Mouse (Mus musculus) midbrain, embryonic 15.5 days (tissue): ENCODE data around the gene Dtl. TPM values are rescaled to one million over a fixed set of nuclear protein-coding genes. Genes with fewer than 3 reads are reported as not detected.
"Not testable (repeated sequence)": the region's sequence is repeated elsewhere in the genome, so short reads cannot be mapped to it uniquely, and the experiment has no call there.

Source experiments
- ATAC-seq: fragments of 200-750 bp; cut with Nextera tagmentation; replicated peaks from 2 replicates; pipeline ENCODE4 v1.8.0; 2017; ENCODE audit warnings: moderate TSS enrichment
- H3K27ac ChIP-seq: fragments of 300-500 bp; sonication (generic); 2 replicates; pipeline ENCODE4 v1.5.1; 2015; ENCODE audit warnings: mild to moderate bottlenecking, inconsistent platforms
- H3K27me3 ChIP-seq: fragments of 300-500 bp; sonication (generic); replicated peaks from 2 replicates; pipeline ENCODE4 v1.6.1; 2015; ENCODE audit warnings: inconsistent platforms
- H3K36me3 ChIP-seq: fragments of 300-500 bp; sonication (generic); replicated peaks from 2 replicates; pipeline ENCODE4 v1.6.1; 2015; ENCODE audit warnings: inconsistent platforms
- H3K4me1 ChIP-seq: fragments of 300-500 bp; sonication (generic); 2 replicates; pipeline ENCODE4 v1.6.1; 2015; ENCODE audit warnings: inconsistent platforms
- H3K4me2 ChIP-seq: fragments of 300-500 bp; sonication (generic); 2 replicates; pipeline ENCODE4 v1.6.1; 2015; ENCODE audit warnings: inconsistent platforms, mild to moderate bottlenecking, moderate library complexity
- H3K4me3 ChIP-seq: fragments of 300-500 bp; sonication (generic); 2 replicates; pipeline ENCODE4 v1.5.1; 2015; ENCODE audit warnings: mild to moderate bottlenecking, inconsistent platforms
- H3K9ac ChIP-seq: fragments of 300-500 bp; sonication (generic); 2 replicates; pipeline ENCODE4 v1.6.1; 2015; ENCODE audit warnings: mild to moderate bottlenecking, inconsistent platforms
- H3K9me3 ChIP-seq: fragments of 300-500 bp; sonication (generic); 2 replicates; pipeline ENCODE4 v1.6.1; 2016; ENCODE audit warnings: inconsistent platforms
- WGBS: fragments of 180-500 bp; shearing (Covaris S2); methylation state at CpG from one replicate; pipeline ENCODE4 v1.1.7; 2015; ENCODE audit warnings: mixed read lengths; 5-methylcytosine and 5-hydroxymethylcytosine counted together
- polyA plus RNA-seq: library from polyadenylated mRNA; unstranded; fragments of >200 nt; fragmentation: Nextera tagmentation; extraction: Ambion mirVana; gene quantifications from 2 replicates; pipeline ENCODE4 v1.2.1, GENCODE M21; 2015

The Dtl gene
- polyA plus RNA-seq, 1 experiment from 2014 or later, result 6.2 TPM

DNA sequence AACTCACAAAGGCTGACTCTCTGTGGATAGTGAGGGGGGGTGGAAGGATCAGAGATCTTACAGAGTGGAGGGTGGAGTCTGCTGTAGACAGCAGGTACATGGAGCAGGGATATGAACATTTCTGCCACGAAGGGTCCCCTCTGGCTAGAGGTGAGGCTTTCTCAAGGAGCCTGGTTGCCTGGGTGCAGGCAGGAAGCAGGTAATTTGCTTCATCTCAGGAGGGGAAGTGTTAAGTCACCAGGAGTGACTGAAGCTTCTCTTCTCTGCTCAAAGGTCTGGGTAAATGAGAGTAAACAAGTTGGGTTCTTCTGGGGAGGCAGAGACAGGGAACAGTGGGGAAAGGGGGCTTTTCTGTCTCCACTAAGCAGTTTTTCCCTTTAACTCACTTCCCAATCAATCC is 44.3 kb downstream of the Dtl start:
- Histone ChIP-seq H3K36me3 (no peaks in the 10 kb centered on the region), H3K9ac (no peak overlapping the region), H3K4me2 (no peak overlapping the region), H3K4me1 (no peaks in the 10 kb centered on the region), H3K27ac (no peak overlapping the region), H3K4me3 (no peak overlapping the region), H3K9me3 (no peaks in the 10 kb centered on the region), H3K27me3 (no peaks in the 10 kb centered on the region)
- ATAC-seq, result no peak
- WGBS, result 52% methylated on average over 1 of the region's 1 CpGs

DNA sequence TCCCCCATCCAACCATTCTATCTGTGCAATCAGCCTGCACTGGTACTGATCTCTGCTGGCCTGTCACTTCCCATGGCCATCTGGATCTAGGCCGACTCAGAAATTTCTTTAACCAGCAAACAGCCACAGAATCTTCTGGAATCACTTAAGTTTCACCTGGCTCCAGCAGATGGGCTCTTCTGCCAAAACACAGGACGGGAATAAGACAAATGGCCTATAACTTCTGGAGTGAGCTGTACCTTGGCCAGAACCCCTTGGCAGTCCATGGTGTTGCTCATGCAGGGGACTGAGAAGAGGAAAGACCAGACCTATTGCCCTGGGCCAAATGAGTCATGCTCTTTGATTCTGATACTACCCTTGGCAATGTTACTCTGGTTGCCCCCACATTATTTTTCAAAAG is 45.9 kb downstream of the Dtl start:
- Histone ChIP-seq H3K4me2 (no peak overlapping the region), H3K27me3 (no peaks in the 10 kb centered on the region), H3K9ac (no peak overlapping the region), H3K4me1 (no peaks in the 10 kb centered on the region), H3K4me3 (no peak overlapping the region), H3K36me3 (no peaks in the 10 kb centered on the region), H3K9me3 (no peaks in the 10 kb centered on the region), H3K27ac (no peak overlapping the region)
- no peak for ATAC-seq
- 90% methylated on average over 2 of the region's 2 CpGs for WGBS

DNA sequence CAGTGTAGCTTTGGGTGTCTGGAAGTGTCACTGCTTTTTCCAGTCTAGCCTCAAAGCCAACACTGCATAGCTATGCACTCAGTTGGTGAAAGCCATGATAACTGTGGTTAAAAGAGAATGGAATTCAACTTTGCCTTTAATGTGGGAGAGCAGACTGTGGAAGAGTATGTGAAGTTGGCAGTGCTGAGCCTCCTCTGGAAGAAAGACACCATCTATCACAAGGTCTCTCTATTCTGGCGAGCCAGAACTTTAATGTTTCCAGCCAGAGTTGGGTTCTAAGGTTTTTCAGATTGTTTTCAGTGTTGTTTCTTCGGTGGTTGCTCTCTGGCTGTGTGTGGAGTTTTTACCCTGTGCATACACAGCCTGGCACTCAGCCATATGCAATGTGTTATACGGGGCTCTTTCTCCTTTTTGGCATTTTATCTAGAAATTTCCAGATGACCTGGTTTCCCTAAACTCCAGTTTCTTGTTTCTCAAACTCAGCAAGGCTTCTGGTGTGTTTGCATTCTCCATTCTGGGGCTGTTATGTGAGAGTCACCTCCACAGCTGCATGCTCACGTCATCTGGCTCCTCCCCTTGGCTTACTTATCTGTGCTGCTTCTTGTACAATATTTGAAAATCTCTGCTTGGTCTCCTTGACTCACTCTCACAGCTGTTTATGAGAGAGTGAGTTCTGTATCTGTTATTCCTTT is 47.3 kb downstream of the Dtl start:
- Histone ChIP-seq H3K9ac (no peak overlapping the region), H3K4me3 (no peak overlapping the region), H3K27ac (no peak overlapping the region), H3K9me3 (no peaks in the 10 kb centered on the region), H3K4me2 (no peak overlapping the region), H3K4me1 (no peaks in the 10 kb centered on the region), H3K36me3 (no peaks in the 10 kb centered on the region), H3K27me3 (no peaks in the 10 kb centered on the region)
- ATAC-seq, result no peak
- WGBS, result 75% methylated on average over 4 of the region's 4 CpGs

DNA sequence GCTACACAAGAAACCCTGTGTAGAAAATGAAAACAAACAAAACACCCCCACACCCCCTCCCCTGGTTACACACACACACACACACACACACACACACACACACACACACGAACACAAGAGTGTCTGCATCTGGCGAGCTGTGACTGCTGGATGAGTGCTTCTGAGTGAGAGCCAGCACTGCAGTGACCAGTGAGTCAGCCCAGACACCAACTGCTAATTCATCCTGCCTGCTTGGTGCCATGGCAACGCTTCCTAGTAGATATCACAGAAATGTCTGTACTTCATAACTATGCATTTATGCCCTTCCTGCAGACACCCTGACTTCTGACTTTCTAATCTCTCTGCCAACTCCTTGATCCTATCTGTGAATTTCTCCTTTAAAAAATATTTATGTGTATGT is 48.3 kb downstream of the Dtl start:
- Histone ChIP-seq H3K9ac (no peak overlapping the region), H3K27me3 (no peaks in the 10 kb centered on the region), H3K27ac (no peak overlapping the region), H3K4me3 (no peak overlapping the region), H3K9me3 (no peaks in the 10 kb centered on the region), H3K4me1 (no peaks in the 10 kb centered on the region), H3K36me3 (no peaks in the 10 kb centered on the region), H3K4me2 (no peak overlapping the region)
- ATAC-seq, result no peak
- 85% methylated on average over 3 of the region's 3 CpGs for WGBS

DNA sequence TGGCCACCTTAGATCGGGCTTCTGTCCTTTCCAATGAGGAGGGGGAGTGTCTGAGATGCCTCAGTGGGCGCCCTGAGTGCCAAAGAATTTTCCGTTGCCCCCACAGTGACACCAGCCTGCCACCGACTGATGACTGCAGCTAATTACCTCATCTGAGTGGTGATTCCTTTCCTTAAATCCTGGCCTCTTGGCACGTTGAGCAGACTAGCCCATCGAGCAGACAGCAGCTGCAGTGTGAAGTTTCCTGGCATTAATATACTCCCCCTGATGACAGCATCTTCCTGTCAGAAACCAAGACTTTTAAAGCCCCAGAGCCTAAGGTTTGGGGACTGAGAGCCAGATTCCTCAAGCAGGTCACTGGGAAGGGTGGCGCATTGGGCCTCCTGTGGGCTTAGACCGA is 53.9 kb downstream of the Dtl start:
- Histone ChIP-seq H3K9ac (no peak overlapping the region), H3K9me3 (no peaks in the 10 kb centered on the region), H3K4me3 (no peak overlapping the region), H3K27me3 (no peaks in the 10 kb centered on the region), H3K4me2 (no peak overlapping the region), H3K4me1 (no peaks in the 10 kb centered on the region), H3K27ac (no peak overlapping the region), H3K36me3 (no peaks in the 10 kb centered on the region)
- WGBS, result 82% methylated on average over 8 of the region's 8 CpGs
- no peak for ATAC-seq

DNA sequence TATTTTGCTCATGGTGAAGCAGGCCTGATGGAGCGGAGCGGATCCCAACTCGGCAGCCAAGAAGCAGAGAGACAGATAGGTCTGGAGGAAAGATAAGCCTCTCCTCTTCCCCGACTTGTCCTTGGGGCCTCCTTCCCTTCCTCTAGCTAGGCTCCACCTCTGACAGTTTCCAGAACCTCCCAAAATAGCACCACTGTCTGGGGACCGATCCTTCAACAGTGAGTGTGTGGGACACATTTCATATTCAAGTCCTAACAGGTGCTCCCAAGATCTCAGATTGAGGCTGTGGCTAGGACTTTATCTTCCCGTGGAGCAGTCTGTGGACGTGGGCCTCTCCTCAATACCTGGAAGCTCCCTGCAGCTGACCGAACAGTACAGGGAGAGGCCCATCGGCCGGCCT is 54.7 kb downstream of the Dtl start:
- ATAC-seq, result no peak
- no peaks in the 10 kb centered on the region for H3K36me3 ChIP-seq
- H3K4me3 ChIP-seq, result no peak overlapping the region
- 93% methylated on average over 10 of the region's 10 CpGs for WGBS
- no peak overlapping the region for H3K27ac ChIP-seq
- H3K4me2 ChIP-seq, result no peak overlapping the region
- no peak overlapping the region for H3K9ac ChIP-seq
- H3K9me3 ChIP-seq, result no peaks in the 10 kb centered on the region
- H3K4me1 ChIP-seq, result no peaks in the 10 kb centered on the region
- H3K27me3 ChIP-seq, result no peaks in the 10 kb centered on the region

DNA sequence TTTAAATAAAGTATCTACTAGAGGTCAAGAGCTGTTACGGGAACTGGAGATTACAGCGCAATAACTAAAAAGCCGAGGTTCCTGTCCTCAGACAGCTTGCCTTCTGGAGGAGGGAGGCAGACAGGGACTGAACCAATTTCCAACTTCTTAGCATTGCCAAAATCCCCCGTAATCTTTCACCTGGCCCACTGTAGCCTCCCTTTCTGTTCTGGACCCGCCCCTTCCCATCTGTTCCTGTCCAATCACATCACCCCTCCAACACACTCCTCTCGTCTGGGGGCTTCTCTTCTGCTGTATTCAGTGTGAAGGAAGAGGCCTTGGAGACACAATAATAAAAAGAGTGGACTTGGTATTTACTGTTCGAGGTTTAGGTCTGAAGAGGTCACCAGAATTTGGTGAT is 55.1 kb downstream of the Dtl start:
- Histone ChIP-seq H3K27me3 (no peaks in the 10 kb centered on the region), H3K9ac (no peak overlapping the region), H3K4me2 (no peak overlapping the region), H3K9me3 (no peaks in the 10 kb centered on the region), H3K27ac (no peak overlapping the region), H3K4me3 (no peak overlapping the region), H3K4me1 (no peaks in the 10 kb centered on the region), H3K36me3 (no peaks in the 10 kb centered on the region)
- no peak for ATAC-seq
- WGBS, result 83% methylated on average over 7 of the region's 7 CpGs

DNA sequence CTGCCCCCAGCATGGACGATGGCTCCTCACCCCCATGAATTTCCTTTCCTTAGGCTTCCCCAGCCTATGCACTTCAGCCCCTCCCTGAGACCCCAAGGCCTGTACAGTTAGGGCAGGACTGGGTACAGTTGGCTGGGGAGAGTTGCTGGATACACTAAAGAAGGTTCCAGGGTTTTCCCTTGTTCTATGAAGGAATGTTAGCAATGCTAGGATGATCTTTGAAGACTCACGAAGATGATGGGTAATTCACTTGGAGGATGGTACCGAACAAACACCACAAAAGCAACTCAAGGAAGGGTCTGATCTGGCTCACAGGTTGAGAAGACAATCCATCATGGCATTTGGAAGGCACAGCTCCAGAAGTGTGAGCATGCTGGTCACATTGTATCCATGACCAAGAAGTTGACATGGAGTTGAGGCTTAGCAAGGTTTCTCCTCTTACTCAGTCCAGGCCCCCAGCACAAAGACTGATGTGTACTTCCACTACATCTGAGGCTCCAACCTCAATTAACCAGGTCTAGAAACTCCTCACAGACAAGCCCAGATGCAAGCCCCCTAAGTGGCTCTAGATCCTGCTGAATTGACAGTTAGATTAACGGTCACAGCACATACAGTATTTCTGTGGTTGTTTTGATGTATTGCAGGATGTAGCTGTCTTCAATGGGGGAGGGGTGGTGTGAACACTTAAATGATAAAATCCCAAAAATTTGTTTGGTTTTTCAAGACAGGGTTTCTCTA is 55.8 kb downstream of the Dtl start:
- no peak overlapping the region for H3K27ac ChIP-seq
- no peaks in the 10 kb centered on the region for H3K4me1 ChIP-seq
- no peak overlapping the region for H3K4me3 ChIP-seq
- H3K36me3 ChIP-seq, result no peaks in the 10 kb centered on the region
- WGBS, result 96% methylated on average over 4 of the region's 4 CpGs
- H3K9ac ChIP-seq, result no peak overlapping the region
- no peaks in the 10 kb centered on the region for H3K27me3 ChIP-seq
- no peak overlapping the region for H3K4me2 ChIP-seq
- no peaks in the 10 kb centered on the region for H3K9me3 ChIP-seq
- ATAC-seq, result no peak

DNA sequence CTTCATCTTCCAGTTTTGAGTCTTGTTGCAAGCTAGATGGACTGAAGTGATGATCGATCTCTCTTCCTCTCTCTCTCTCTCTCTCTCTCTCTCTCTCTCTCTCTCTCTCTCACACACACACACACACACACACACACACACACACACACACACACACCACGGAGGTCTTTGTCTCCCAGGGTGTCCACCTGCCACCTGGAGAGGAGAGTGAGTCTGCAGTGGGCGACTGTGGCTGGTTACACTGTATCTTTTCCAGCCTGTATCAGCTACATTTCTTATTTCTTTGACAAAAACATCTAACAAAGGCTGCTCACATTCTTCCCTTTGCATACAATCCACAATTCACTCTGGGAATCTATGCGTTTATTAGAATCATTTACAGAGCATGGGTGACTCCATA is 56.4 kb downstream of the Dtl start:
- Histone ChIP-seq H3K4me1 (no peaks in the 10 kb centered on the region), H3K4me3 (no peak overlapping the region), H3K27me3 (no peaks in the 10 kb centered on the region), H3K27ac (no peak overlapping the region), H3K9ac (no peak overlapping the region), H3K9me3 (no peaks in the 10 kb centered on the region), H3K4me2 (no peak overlapping the region), H3K36me3 (no peaks in the 10 kb centered on the region)
- ATAC-seq, result no peak
- WGBS, result 77% methylated on average over 4 of the region's 4 CpGs

DNA sequence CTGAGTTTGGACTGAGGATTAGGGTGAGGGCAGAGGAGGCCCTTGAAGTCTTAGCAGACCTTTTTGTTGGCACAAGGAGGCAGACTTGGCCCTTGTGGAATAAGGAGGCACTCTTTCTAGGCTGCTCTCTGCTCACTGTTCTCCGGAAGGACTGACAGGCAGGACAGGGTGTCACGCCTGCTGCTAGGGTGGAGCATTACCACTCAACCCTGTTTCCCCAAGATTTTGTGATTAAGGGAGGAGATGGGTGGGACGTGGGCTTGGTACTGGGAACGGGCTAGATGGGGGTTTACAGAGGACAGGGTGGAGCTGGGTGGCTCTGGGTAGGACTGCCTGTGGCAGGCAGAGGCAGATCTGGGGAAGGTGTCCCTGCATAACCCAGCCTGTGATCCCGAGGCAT is 57.4 kb downstream of the Dtl start:
- Histone ChIP-seq H3K9ac (no peak overlapping the region), H3K27ac (no peak overlapping the region), H3K4me1 (no peaks in the 10 kb centered on the region), H3K9me3 (no peaks in the 10 kb centered on the region), H3K4me2 (no peak overlapping the region), H3K27me3 (no peaks in the 10 kb centered on the region), H3K36me3 (no peaks in the 10 kb centered on the region), H3K4me3 (no peak overlapping the region)
- no peak for ATAC-seq
- 87% methylated on average over 5 of the region's 5 CpGs for WGBS

DNA sequence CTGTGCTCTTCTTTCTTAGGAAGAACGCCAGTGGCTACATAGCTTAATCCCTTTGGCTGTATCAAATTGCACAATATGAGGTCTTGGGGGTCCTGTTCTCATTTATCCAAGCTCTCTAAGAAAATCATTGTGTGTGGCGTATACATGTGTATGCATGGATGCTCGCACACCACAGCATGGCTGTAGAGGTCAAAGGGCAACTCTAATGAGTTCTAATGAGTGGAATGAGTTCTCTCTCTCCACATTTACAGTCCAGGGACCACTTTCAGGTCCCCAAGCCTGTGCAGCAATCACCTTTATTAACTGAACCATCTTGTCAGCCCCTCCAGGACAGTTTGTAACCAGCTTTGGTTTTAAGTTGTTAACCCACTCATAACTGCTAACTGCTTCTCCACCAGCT is 58.3 kb downstream of the Dtl start:
- no peaks in the 10 kb centered on the region for H3K36me3 ChIP-seq
- no peak overlapping the region for H3K9ac ChIP-seq
- no peak overlapping the region for H3K27ac ChIP-seq
- ATAC-seq, result no peak
- 47% methylated on average over 3 of the region's 3 CpGs for WGBS
- H3K27me3 ChIP-seq, result no peaks in the 10 kb centered on the region
- no peak overlapping the region for H3K4me3 ChIP-seq
- H3K9me3 ChIP-seq, result no peaks in the 10 kb centered on the region
- no peaks in the 10 kb centered on the region for H3K4me1 ChIP-seq
- no peak overlapping the region for H3K4me2 ChIP-seq

DNA sequence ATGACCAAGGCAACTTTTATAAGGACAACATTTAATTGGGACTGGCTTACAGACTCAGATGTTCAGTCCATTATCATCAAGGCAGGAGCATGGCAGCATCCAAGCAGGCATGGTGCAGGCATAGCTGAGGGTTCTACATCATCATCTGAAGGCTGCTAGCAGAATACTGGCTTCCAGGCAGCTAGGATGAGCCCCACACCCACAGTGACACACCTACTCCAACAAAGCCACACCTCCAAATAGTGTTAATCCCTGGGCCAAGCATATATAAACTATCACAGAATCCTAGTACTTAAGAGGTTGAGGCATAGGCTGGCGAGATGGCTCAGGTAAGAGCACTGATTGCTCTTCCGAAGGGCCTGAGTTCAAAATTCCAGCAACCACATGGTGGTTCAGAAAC is 59.0 kb downstream of the Dtl start:
- H3K27ac ChIP-seq, ATAC-seq, H3K4me3 ChIP-seq, H3K9ac ChIP-seq, H3K27me3 ChIP-seq, H3K36me3 ChIP-seq, H3K9me3 ChIP-seq, H3K4me2 ChIP-seq, H3K4me1 ChIP-seq: not testable (repeated sequence)
- 93% methylated on average over 2 of the region's 2 CpGs for WGBS

DNA sequence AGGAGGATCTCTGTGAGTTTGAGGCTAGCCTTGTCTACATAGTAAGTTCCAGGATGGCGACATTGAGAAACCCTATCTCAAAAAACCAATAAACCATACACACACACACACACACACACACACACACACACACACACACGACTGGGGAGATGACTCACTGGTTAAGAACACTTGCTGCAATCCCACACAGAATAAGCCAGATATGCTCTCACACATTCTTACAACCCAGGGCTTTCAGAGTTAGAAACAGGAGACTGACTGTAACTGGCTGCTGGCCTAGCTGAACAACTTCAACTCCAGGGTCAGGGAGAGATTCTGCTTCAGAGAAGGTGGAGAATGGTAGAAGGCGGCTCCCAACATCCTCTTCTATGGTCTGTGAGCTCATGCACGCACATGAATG is 62.1 kb downstream of the Dtl start:
- Histone ChIP-seq H3K9ac (no peak overlapping the region), H3K36me3 (no peaks in the 10 kb centered on the region), H3K4me3 (no peak overlapping the region), H3K27ac (no peak overlapping the region), H3K4me1 (no peaks in the 10 kb centered on the region), H3K9me3 (no peaks in the 10 kb centered on the region), H3K4me2 (no peak overlapping the region), H3K27me3 (no peaks in the 10 kb centered on the region)
- 89% methylated on average over 4 of the region's 4 CpGs for WGBS
- no peak for ATAC-seq
